Mouse (Mus musculus) thymus, adult 2 months (tissue): ENCODE measurements around the gene Ap2a1. TPM values are rescaled to one million over a fixed set of nuclear protein-coding genes. Genes with fewer than 3 reads are reported as not detected.

Experiments
- DNase-seq: peaks from one replicate; pipeline ENCODE4 v3.0.0; 2021
- H3K27ac ChIP-seq: fragments of 200-500 bp; 2 replicates; pipeline ENCODE4 v1.5.1; 2012; ENCODE audit warnings: low read length, control low read depth; ENCODE audit not compliant: control insufficient read depth, insufficient read depth
- H3K27me3 ChIP-seq: fragments of 200-500 bp; 2 replicates; pipeline ENCODE4 v1.6.1; 2012; ENCODE audit warnings: mild to moderate bottlenecking, low read length, moderate library complexity, mixed read lengths; ENCODE audit not compliant: control insufficient read depth, insufficient read depth
- H3K36me3 ChIP-seq: fragments of 200-500 bp; 2 replicates; pipeline ENCODE4 v1.6.1; 2012; ENCODE audit warnings: mild to moderate bottlenecking, low read length, moderate library complexity; ENCODE audit not compliant: control insufficient read depth, insufficient read depth
- H3K4me1 ChIP-seq: fragments of 200-500 bp; replicated peaks from 2 replicates; pipeline ENCODE4 v1.6.1; 2012; ENCODE audit warnings: low read length; ENCODE audit not compliant: control insufficient read depth, insufficient read depth
- H3K4me3 ChIP-seq: fragments of 200-500 bp; 2 replicates; pipeline ENCODE4 v1.5.1; 2012; ENCODE audit warnings: mild to moderate bottlenecking, low read length, control low read depth, moderate library complexity; ENCODE audit not compliant: control insufficient read depth, insufficient read depth
- CTCF ChIP-seq: fragments of 200-500 bp; IDR thresholded peaks from 2 replicates; pipeline ENCODE4 v1.5.1; 2012; ENCODE audit warnings: mild to moderate bottlenecking, control low read depth, low read length, moderate library complexity, borderline replicate concordance; ENCODE audit not compliant: control insufficient read depth, poor library complexity, insufficient read depth; ENCODE audit errors: extremely low read depth
- POLR2A ChIP-seq: fragments of 200-500 bp; IDR thresholded peaks from 2 replicates; pipeline ENCODE4 v1.6.1; 2012; ENCODE audit warnings: mild to moderate bottlenecking, low read length, control low read depth, moderate library complexity; ENCODE audit not compliant: control insufficient read depth, poor library complexity, insufficient read depth; ENCODE audit errors: extremely low read depth
- WGBS: fragments of 180-500 bp; shearing (Covaris S2); methylation state at CpG from one replicate; pipeline ENCODE4 v1.1.7; 2018; 5-methylcytosine and 5-hydroxymethylcytosine counted together
- polyA plus RNA-seq: library from polyadenylated mRNA; depleted of rRNA; stranded (reverse); fragments of >200 nt; gene quantifications from 2 replicates; pipeline ENCODE4 v1.2.3, GENCODE M21; 2012; rRNA removed

The Ap2a1 gene
- 133 and 147 TPM in 2 replicates for polyA plus RNA-seq

DNA sequence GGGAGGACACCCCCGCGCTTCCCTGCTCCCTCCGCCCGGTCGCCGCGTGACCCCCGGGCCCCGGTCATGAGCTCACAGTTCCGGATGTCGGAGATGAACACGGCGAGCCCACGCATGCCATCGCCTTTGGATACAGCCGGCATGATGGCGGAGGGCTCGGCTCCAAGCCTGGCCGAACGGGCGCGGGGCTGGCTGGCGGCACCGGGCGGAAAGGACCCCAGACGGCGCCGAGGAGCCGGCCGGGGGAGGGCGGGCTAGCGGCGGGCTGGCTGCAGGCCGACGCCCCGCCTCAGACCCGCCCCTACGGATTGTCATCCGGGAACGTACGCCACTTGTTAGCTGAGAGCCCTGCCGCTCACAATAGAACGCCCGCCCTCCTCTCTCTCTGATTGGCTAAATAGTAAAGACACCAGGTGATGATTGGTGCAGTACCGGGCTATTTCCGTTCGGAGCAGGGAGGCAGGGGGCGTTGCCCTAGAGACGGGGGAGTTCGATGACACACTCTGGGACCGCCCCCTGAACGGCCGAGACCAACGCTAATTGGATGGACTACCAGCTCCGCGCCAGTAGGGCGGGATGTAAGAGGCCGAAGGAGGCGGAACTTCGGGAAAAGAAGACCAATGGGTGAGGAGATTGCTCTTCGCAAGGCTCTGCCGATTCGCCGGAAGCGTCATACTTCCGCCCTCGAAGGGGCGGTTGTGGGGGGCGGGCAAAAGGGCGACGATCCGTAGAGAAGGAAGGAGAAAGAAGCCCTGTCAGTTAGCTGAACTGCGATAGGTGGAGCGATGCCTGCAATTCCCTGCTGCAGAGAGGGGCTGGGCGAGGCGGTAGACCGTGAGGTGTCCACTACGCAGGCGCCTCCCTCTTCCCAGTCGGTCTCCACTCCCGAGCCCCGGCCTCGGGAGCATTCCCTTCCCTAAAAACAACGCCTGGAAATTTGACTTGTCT is at the start of gene Ap2a1:
Ap2a1 (minus strand) TSS at position 293 of the 948 bp plus-strand sequence.
- WGBS: 1% methylated on average over 84 of the region's 84 CpGs
- peak within 1 kb of the TSS; percentile 97 for H3K4me3 ChIP-seq
- peak within 1 kb of the TSS; percentile 47; the same call in 1 of the 2 replicates for H3K27ac ChIP-seq
- DNase-seq: peak; percentile 100
- TF ChIP-seq POLR2A (peak; percentile 68), CTCF (peak; percentile 48)
- H3K4me1 ChIP-seq: peaks cover 2% of the 10 kb centered on the region; the same call in 1 of the 2 replicates
- H3K36me3 ChIP-seq: no peaks in the 10 kb centered on the region
- no peaks in the 10 kb centered on the region for H3K27me3 ChIP-seq

DNA sequence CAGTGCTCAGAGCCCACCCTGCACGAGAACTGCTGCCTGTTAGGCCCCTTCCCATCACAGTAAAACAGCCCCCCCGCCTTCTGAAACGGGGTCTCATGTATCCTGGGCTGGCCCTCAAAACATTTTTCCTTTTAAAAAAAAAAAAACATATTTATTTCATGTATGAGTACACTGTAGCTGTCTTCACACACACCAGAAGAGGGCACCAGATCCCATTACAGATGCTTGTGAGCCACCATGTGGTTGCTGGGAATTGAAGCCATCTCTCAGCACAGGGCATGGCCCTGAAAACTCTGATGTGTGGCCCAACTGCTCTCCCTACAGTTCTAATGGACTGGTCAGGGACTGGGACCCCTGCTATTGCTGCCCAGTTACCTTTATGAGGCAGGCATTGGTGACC is 49.0 kb upstream of the Ap2a1 start:
- H3K4me1 ChIP-seq: no peaks in the 10 kb centered on the region
- no peak for DNase-seq
- no peaks in the 10 kb centered on the region; the same call in 1 of the 2 replicates for H3K27me3 ChIP-seq
- H3K4me3 ChIP-seq: no peak overlapping the region
- peaks cover 38% of the 10 kb centered on the region for H3K36me3 ChIP-seq
- 96% methylated on average over 3 of the region's 3 CpGs for WGBS
- TF ChIP-seq CTCF (no peak), POLR2A (no peak)
- no peak overlapping the region for H3K27ac ChIP-seq

DNA sequence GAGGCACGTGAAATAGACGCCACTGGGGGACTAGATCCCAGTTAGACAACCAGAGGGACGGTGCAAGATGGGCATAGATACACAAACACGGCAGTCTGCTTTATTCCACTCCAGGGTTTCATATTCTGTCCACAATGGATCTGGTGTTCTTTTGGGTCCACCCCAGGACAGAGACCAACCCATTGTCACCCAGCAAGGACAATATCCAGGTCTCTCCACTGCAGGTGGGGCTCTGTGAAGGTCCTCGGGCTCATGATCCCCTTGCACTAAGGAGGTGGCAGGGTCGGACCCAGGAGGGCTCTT is 45.8 kb upstream of the Ap2a1 start:
- no peak overlapping the region for H3K27ac ChIP-seq
- no peak overlapping the region for H3K4me3 ChIP-seq
- WGBS: 70% methylated on average over 6 of the region's 6 CpGs
- no peak for DNase-seq
- peaks cover 19% of the 10 kb centered on the region for H3K36me3 ChIP-seq
- peaks cover 13% of the 10 kb centered on the region for H3K4me1 ChIP-seq
- no peak for TF ChIP-seq POLR2A
- no peaks in the 10 kb centered on the region; the same call in 1 of the 2 replicates for H3K27me3 ChIP-seq

DNA sequence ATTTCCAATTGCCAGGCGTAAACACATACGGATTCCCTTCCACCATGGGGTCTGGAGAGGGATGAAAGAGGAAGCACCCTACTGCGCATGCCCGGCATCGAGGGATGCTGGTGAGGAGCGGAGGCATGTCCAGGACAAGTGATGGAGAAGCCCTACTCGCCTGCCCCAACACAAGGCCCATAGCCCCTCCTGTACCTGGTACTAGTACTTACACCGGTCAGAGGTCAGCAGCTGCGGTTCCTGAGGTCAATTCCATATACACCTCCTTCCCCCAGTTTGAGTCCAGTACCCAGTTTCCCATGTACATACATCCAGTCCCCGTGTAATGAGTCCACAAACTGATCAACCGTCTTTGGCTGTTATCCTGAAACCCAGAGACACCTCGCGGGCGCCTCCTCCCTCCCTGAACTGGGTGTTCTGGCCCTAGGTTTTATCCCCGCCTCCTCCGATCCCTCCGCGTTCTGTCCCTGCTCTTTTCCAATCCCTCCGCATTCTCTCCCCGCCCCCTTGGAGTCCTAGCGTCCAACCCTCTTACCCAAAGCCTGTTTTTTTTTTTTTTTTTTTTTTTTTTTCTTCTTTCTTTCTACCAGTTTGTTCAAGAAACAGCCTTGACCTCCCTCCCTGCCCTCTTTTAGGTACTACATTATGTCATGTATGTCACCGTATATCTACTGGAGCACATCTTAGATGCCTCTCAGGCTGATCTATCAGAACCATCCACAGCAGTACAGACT is 45.3 kb upstream of the Ap2a1 start, which contains the start of gene Cpt1c:
Cpt1c (minus strand) TSS at position 469 of the 734 bp plus-strand sequence.
- H3K27me3 ChIP-seq: no peaks in the 10 kb centered on the region; the same call in 1 of the 2 replicates
- DNase-seq: no peak
- peaks cover 13% of the 10 kb centered on the region for H3K4me1 ChIP-seq
- TF ChIP-seq CTCF (no peak), POLR2A (no peak)
- WGBS: 27% methylated on average over 22 of the region's 22 CpGs
- peaks cover 19% of the 10 kb centered on the region for H3K36me3 ChIP-seq
- no peak within 1 kb of the TSS for H3K27ac ChIP-seq
- H3K4me3 ChIP-seq: no peak within 1 kb of the TSS

DNA sequence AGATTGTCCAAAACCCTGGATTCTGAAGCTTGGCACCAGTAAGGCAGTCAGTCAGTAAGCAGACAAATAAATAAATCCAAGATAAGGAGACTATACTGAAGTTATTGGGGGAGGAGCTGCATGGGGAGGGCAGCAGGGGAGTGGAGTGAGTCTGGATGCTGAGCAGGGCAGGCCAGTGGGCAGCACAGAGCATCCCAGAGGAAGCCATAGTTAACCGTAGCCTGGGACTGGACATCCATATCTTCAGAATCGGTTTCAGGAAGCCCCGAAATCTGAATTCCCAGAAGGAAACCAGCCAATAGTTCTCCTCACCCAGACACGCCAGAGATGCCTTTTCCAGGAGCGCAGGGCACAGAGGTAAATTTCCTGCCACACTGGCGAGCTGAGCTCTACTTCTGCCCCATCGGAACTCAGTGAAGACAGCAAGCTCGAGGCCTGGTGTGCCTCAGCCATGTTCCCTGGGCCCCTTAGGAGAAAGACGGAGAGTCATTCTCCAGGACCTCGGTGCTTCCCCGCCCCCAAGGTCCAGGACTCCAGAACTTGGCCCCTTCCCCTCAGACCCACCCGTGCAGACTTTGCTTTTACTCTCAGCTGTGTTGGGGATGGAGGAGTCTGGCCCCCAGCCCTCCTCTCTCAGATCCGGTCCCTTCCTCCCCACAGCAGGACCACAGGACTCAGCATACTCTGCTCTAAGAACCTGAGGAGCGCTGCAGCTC is 44.3 kb upstream of the Ap2a1 start:
- peaks cover 13% of the 10 kb centered on the region for H3K4me1 ChIP-seq
- H3K4me3 ChIP-seq: no peak overlapping the region
- no peak for TF ChIP-seq POLR2A
- no peak for TF ChIP-seq CTCF
- peaks cover 14% of the 10 kb centered on the region for H3K36me3 ChIP-seq
- no peaks in the 10 kb centered on the region; the same call in 1 of the 2 replicates for H3K27me3 ChIP-seq
- DNase-seq: no peak
- H3K27ac ChIP-seq: no peak overlapping the region
- 69% methylated on average over 14 of the region's 14 CpGs for WGBS

DNA sequence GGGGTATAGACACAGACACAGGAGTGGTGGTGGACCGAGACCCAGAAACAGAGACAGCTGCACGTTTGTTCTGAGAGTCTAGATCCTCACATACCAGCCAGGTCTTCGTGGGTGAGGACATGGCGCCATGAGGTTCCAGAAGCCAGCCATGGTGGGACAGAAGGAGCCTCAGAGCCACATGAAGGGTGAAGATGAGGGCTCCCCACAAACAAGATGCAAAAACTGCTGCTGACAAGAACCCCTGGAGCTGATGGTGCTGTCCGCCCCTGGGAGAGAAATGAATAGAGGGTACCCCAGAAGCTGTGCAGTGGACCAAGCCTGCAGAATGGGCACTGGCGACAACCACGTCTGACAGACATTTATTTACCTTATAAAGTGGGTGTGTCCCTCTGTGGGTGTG is 41.8 kb upstream of the Ap2a1 start:
- 77% methylated on average over 7 of the region's 7 CpGs for WGBS
- DNase-seq: no peak
- TF ChIP-seq POLR2A (no peak), CTCF (no peak)
- H3K4me3 ChIP-seq: no peak overlapping the region
- no peak overlapping the region for H3K27ac ChIP-seq
- no peaks in the 10 kb centered on the region; the same call in 1 of the 2 replicates for H3K27me3 ChIP-seq
- H3K4me1 ChIP-seq: peaks cover 13% of the 10 kb centered on the region
- H3K36me3 ChIP-seq: no peaks in the 10 kb centered on the region
